Mouse (Mus musculus): ENCODE measurements around the gene Kifap3. TPM values are rescaled to one million over a fixed set of nuclear protein-coding genes. Genes with fewer than 3 reads are reported as not detected.
A peak's percentile ranks its signal among the peaks of the same experiment; 100 is the strongest.

The Kifap3 gene
- total and polyA plus RNA-seq, 2 experiments from 2014 or later: 157 to 159 TPM

- Histone ChIP-seq H3K27me3 (ENCODE audit: insufficient read depth, low read length) (no peaks in the 10 kb centered on the region), H3K4me3 (ENCODE audit: low read depth, low read length) (no peak overlapping the region), H3K9me3 (ENCODE audit: low read length) (no peaks in the 10 kb centered on the region), H3K4me2 (ENCODE audit: low read depth, low read length, poor library complexity, severe bottlenecking) (no peak overlapping the region), H3K36me3 (ENCODE audit: insufficient read depth, low read length) (peaks cover 4% of the 10 kb centered on the region; the same call in 1 of the 2 replicates), H3K4me1 (ENCODE audit: insufficient read depth, low read length) (no peaks in the 10 kb centered on the region), H3K27ac (ENCODE audit: low read depth, low read length) (no peak overlapping the region), H3K9ac (replicated peaks; ENCODE audit: low read length, poor library complexity, severe bottlenecking) (no peak overlapping the region)
- WGBS: 94% methylated on average over 8 of the region's 8 CpGs
- no peak for DNase-seq (ENCODE audit: low spot score)
- no peak for ATAC-seq (ENCODE audit: low FRiP score)
- TF ChIP-seq CTCF (IDR thresholded peaks at IDR 0.05): no peak
Measured at GRCm38 (mm10) chr1:163840555-163840954, 61.2 kb downstream of the Kifap3 start.

GRCm38 (mm10) chr1:163842238-163842637 is 62.9 kb downstream of the Kifap3 start:
- no peak for ATAC-seq (ENCODE audit: low FRiP score)
- Histone ChIP-seq H3K9me3 (ENCODE audit: low read length) (no peaks in the 10 kb centered on the region), H3K9ac (replicated peaks; ENCODE audit: low read length, poor library complexity, severe bottlenecking) (no peak overlapping the region), H3K27me3 (ENCODE audit: insufficient read depth, low read length) (no peaks in the 10 kb centered on the region), H3K4me3 (ENCODE audit: low read depth, low read length) (no peak overlapping the region), H3K4me2 (ENCODE audit: low read depth, low read length, poor library complexity, severe bottlenecking) (no peak overlapping the region), H3K4me1 (ENCODE audit: insufficient read depth, low read length) (no peaks in the 10 kb centered on the region), H3K27ac (ENCODE audit: low read depth, low read length) (no peak overlapping the region), H3K36me3 (ENCODE audit: insufficient read depth, low read length) (peaks cover 4% of the 10 kb centered on the region; the same call in 1 of the 2 replicates)
- peak; percentile 25 for DNase-seq (ENCODE audit: low spot score)
- TF ChIP-seq CTCF (IDR thresholded peaks at IDR 0.05): peak; percentile 59
- WGBS: 54% methylated on average over 2 of the region's 2 CpGs

- Histone ChIP-seq H3K9ac (replicated peaks; ENCODE audit: low read length, poor library complexity, severe bottlenecking) (no peak overlapping the region), H3K4me3 (ENCODE audit: low read depth, low read length) (no peak overlapping the region), H3K9me3 (ENCODE audit: low read length) (no peaks in the 10 kb centered on the region), H3K36me3 (ENCODE audit: insufficient read depth, low read length) (peaks cover 7% of the 10 kb centered on the region; the same call in 1 of the 2 replicates), H3K27ac (ENCODE audit: low read depth, low read length) (no peak overlapping the region), H3K4me1 (ENCODE audit: insufficient read depth, low read length) (no peaks in the 10 kb centered on the region), H3K27me3 (ENCODE audit: insufficient read depth, low read length) (no peaks in the 10 kb centered on the region), H3K4me2 (ENCODE audit: low read depth, low read length, poor library complexity, severe bottlenecking) (no peak overlapping the region)
- ATAC-seq (ENCODE audit: low FRiP score): no peak
- no peak for TF ChIP-seq CTCF (IDR thresholded peaks at IDR 0.05)
- no peak for DNase-seq (ENCODE audit: low spot score)
Measured at GRCm38 (mm10) chr1:163843899-163844298, 64.5 kb downstream of the Kifap3 start.

- WGBS: 74% methylated on average over 5 of the region's 5 CpGs
Measured at GRCm38 (mm10) chr1:163852884-163853560, 73.6 kb downstream of the Kifap3 start.

GRCm38 (mm10) chr1:163858420-163858819 is 79.0 kb downstream of the Kifap3 start:
- WGBS: 93% methylated on average over 2 of the region's 2 CpGs
- DNase-seq (ENCODE audit: low spot score): no peak
- H3K9me3 ChIP-seq (ENCODE audit: low read length): no peaks in the 10 kb centered on the region
- no peak overlapping the region for H3K27ac ChIP-seq (ENCODE audit: low read depth, low read length)
- H3K4me3 ChIP-seq (ENCODE audit: low read depth, low read length): no peak overlapping the region
- no peak overlapping the region for H3K4me2 ChIP-seq (ENCODE audit: low read depth, low read length, poor library complexity, severe bottlenecking)
- no peak overlapping the region for H3K9ac ChIP-seq (replicated peaks; ENCODE audit: low read length, poor library complexity, severe bottlenecking)
- TF ChIP-seq CTCF (IDR thresholded peaks at IDR 0.05): no peak
- peaks cover 33% of the 10 kb centered on the region for H3K36me3 ChIP-seq (ENCODE audit: insufficient read depth, low read length)
- no peaks in the 10 kb centered on the region for H3K4me1 ChIP-seq (ENCODE audit: insufficient read depth, low read length)
- H3K27me3 ChIP-seq (ENCODE audit: insufficient read depth, low read length): no peaks in the 10 kb centered on the region
- ATAC-seq (ENCODE audit: low FRiP score): no peak

More at GRCm38 (mm10) chr1:163852884-163853560, 73.6 kb downstream of the Kifap3 start:
- H3K4me2 ChIP-seq (ENCODE audit: low read depth, low read length, poor library complexity, severe bottlenecking): no peak overlapping the region
- H3K27me3 ChIP-seq (ENCODE audit: insufficient read depth, low read length): no peaks in the 10 kb centered on the region
- no peaks in the 10 kb centered on the region for H3K9me3 ChIP-seq (ENCODE audit: low read length)
- H3K9ac ChIP-seq (replicated peaks; ENCODE audit: low read length, poor library complexity, severe bottlenecking): no peak overlapping the region
- no peaks in the 10 kb centered on the region for H3K4me1 ChIP-seq (ENCODE audit: insufficient read depth, low read length)
- no peak for DNase-seq (ENCODE audit: low spot score)
- H3K27ac ChIP-seq (ENCODE audit: low read depth, low read length): no peak overlapping the region
- H3K4me3 ChIP-seq (ENCODE audit: low read depth, low read length): no peak overlapping the region
- H3K36me3 ChIP-seq (ENCODE audit: insufficient read depth, low read length): peaks cover 19% of the 10 kb centered on the region
- no peak for ATAC-seq (ENCODE audit: low FRiP score)
- TF ChIP-seq CTCF (IDR thresholded peaks at IDR 0.05): no peak

- DNase-seq (ENCODE audit: low spot score) (no peak), ATAC-seq (ENCODE audit: low FRiP score) (no peak)
- H3K9ac ChIP-seq (replicated peaks; ENCODE audit: low read length, poor library complexity, severe bottlenecking): no peak overlapping the region
- H3K9me3 ChIP-seq (ENCODE audit: low read length): no peaks in the 10 kb centered on the region
- H3K4me3 ChIP-seq (ENCODE audit: low read depth, low read length): no peak overlapping the region
- H3K4me2 ChIP-seq (ENCODE audit: low read depth, low read length, poor library complexity, severe bottlenecking): no peak overlapping the region
- H3K36me3 ChIP-seq (ENCODE audit: insufficient read depth, low read length): peaks cover 43% of the 10 kb centered on the region
- no peaks in the 10 kb centered on the region for H3K27me3 ChIP-seq (ENCODE audit: insufficient read depth, low read length)
- H3K27ac ChIP-seq (ENCODE audit: low read depth, low read length): no peak overlapping the region
- no peaks in the 10 kb centered on the region for H3K4me1 ChIP-seq (ENCODE audit: insufficient read depth, low read length)
- no peak for TF ChIP-seq CTCF (IDR thresholded peaks at IDR 0.05)
Measured at GRCm38 (mm10) chr1:163861538-163861937, 82.2 kb downstream of the Kifap3 start.

All from midbrain, postnatal 0 days (tissue).